Comparison of ENCODE assay signal across 12 mouse cellular contexts in the genomic region with DNA sequence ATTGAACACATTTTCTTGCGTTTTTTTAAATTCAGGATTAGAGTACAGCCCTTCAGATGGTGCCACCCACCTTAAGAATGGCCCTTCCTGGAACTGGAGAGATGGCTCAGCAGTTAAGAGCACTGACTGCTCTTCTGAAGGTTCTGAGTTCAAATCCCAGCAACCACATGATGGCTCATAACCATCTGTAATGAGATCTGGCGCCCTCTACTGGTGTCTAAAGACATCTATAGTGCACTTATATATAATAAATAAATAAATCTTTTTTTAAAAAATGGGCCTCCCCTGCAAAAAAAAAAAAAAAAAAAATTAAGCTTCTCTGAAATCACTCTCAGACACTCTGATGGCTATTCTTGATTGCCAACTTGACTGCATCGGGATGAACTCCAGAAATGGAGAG. TPM values are rescaled to one million over a fixed set of nuclear protein-coding genes. Genes with fewer than 3 reads are reported as not detected.
DNase-seq lines count a peak whose midpoint lies in the region; ATAC-seq and TF ChIP-seq lines count a peak whose summit lies in the region.
"Had no signal": no experiment of that assay in that cellular context is flagged by ENCODE, and none has a peak within 500 bp of the region (broad histone marks: within the 10 kb centered on the region; RNA-seq: fewer than 3 reads in every experiment).

No protein-coding gene starts in this region.

- no peaks in the 10 kb centered on the region for H3K4me1 ChIP-seq in intestine, postnatal 0 days (replicated peaks; ENCODE audit: control insufficient read depth, insufficient read depth, low read length)
- H3K4me1 ChIP-seq in intestine, embryonic 15.5 days (replicated peaks) = no peaks in the 10 kb centered on the region
- no peaks in the 10 kb centered on the region for H3K4me1 ChIP-seq in thymus, adult 2 months (replicated peaks; ENCODE audit: control insufficient read depth, insufficient read depth, low read length)
- H3K4me1 ChIP-seq in stomach, postnatal 0 days (replicated peaks; ENCODE audit: control insufficient read depth, insufficient read depth) = no peaks in the 10 kb centered on the region
- H3K4me1 ChIP-seq: hindbrain, embryonic 10.5 days; liver, embryonic 15.5 days had no signal

- no peak for TF ChIP-seq POLR2A in thymus, adult 2 months (IDR thresholded peaks at IDR 0.05; ENCODE audit: control insufficient read depth, extremely low read depth, insufficient read depth, low read length, poor library complexity)

- H3K4me3 ChIP-seq in intestine, postnatal 0 days (ENCODE audit: low read depth, low read length) = no peak overlapping the region
- no peak overlapping the region for H3K4me3 ChIP-seq in intestine, embryonic 15.5 days (replicated peaks)
- H3K4me3 ChIP-seq in thymus, adult 2 months (ENCODE audit: control insufficient read depth, insufficient read depth, low read length) = no peak overlapping the region
- H3K4me3 ChIP-seq in stomach, postnatal 0 days (ENCODE audit: low read depth, low read length) = no peak overlapping the region
- H3K4me3 ChIP-seq: hindbrain, embryonic 10.5 days; liver, embryonic 15.5 days had no signal

- TF ChIP-seq CTCF in intestine, postnatal 0 days (IDR thresholded peaks at IDR 0.05; ENCODE audit: low read depth) = peak; percentile 40
- TF ChIP-seq CTCF in thymus, adult 2 months (IDR thresholded peaks at IDR 0.05; ENCODE audit: borderline replicate concordance, control insufficient read depth, extremely low read depth, insufficient read depth, low read length, poor library complexity) = no peak
- peak; percentile 33 for TF ChIP-seq CTCF in stomach, postnatal 0 days (IDR thresholded peaks at IDR 0.05; ENCODE audit: low read depth)

- no peaks in the 10 kb centered on the region for H3K9me3 ChIP-seq in intestine, postnatal 0 days (ENCODE audit: control insufficient read depth)
- no peaks in the 10 kb centered on the region for H3K9me3 ChIP-seq in intestine, embryonic 15.5 days
- no peaks in the 10 kb centered on the region for H3K9me3 ChIP-seq in stomach, postnatal 0 days (ENCODE audit: control insufficient read depth, low read length)
- H3K9me3 ChIP-seq: hindbrain, embryonic 10.5 days; liver, embryonic 15.5 days had no signal

- H3K36me3 ChIP-seq in intestine, postnatal 0 days (ENCODE audit: control insufficient read depth, insufficient read depth) = no peaks in the 10 kb centered on the region
- no peaks in the 10 kb centered on the region for H3K36me3 ChIP-seq in intestine, embryonic 15.5 days
- H3K36me3 ChIP-seq in thymus, adult 2 months (ENCODE audit: control insufficient read depth, insufficient read depth, low read length) = no peaks in the 10 kb centered on the region
- H3K36me3 ChIP-seq in stomach, postnatal 0 days (ENCODE audit: control insufficient read depth, insufficient read depth, low read length) = no peaks in the 10 kb centered on the region
- H3K36me3 ChIP-seq: hindbrain, embryonic 10.5 days; liver, embryonic 15.5 days had no signal

- H3K9ac ChIP-seq in intestine, postnatal 0 days (ENCODE audit: low read depth, low read length) = no peak overlapping the region
- no peak overlapping the region for H3K9ac ChIP-seq in intestine, embryonic 15.5 days
- H3K9ac ChIP-seq in stomach, postnatal 0 days (ENCODE audit: low read length) = no peak overlapping the region
- H3K9ac ChIP-seq: liver, embryonic 15.5 days had no signal

- H3K27ac ChIP-seq in intestine, postnatal 0 days (ENCODE audit: low read depth, low read length) = no peak overlapping the region
- no peak overlapping the region for H3K27ac ChIP-seq in intestine, embryonic 15.5 days
- no peak overlapping the region for H3K27ac ChIP-seq in thymus, adult 2 months (ENCODE audit: control insufficient read depth, insufficient read depth, low read length)
- no peak overlapping the region for H3K27ac ChIP-seq in stomach, postnatal 0 days (replicated peaks)
- H3K27ac ChIP-seq: hindbrain, embryonic 10.5 days; liver, embryonic 15.5 days had no signal

- 61% methylated on average over 3 of the region's 3 CpGs for WGBS in intestine, postnatal 0 days
- WGBS in intestine, embryonic 15.5 days = 62% methylated on average over 3 of the region's 3 CpGs
- 60% methylated on average over 3 of the region's 3 CpGs for WGBS in thymus, adult 2 months
- 64% methylated on average over 3 of the region's 3 CpGs for WGBS in stomach, postnatal 0 days

- peak; percentile 44 for DNase-seq in thymus, postnatal 0 days (ENCODE audit: low spot score)
- no peak for DNase-seq in thymus, adult 2 months
- no peak for DNase-seq in stomach, postnatal 0 days (ENCODE audit: low spot score)
- no peak for DNase-seq in yolk sac, embryonic 10.5 days (ENCODE audit: low spot score)
- DNase-seq: gastrocnemius, postnatal 25 days; right cerebral cortex, postnatal 14 days had no signal

- TF ChIP-seq EP300 in stomach, postnatal 0 days (optimal IDR thresholded peaks at IDR 0.05) = no peak

- H3K4me2 ChIP-seq in intestine, postnatal 0 days (replicated peaks; ENCODE audit: low read depth) = no peak overlapping the region
- no peak overlapping the region for H3K4me2 ChIP-seq in intestine, embryonic 15.5 days (replicated peaks)
- H3K4me2 ChIP-seq in stomach, postnatal 0 days (replicated peaks; ENCODE audit: low read depth) = no peak overlapping the region
- H3K4me2 ChIP-seq: liver, embryonic 15.5 days had no signal

- H3K27me3 ChIP-seq in intestine, postnatal 0 days (replicated peaks; ENCODE audit: control insufficient read depth, insufficient read depth, low read length) = no peaks in the 10 kb centered on the region; the same call in 1 of the 2 replicates
- H3K27me3 ChIP-seq in intestine, embryonic 15.5 days (replicated peaks) = peaks cover 7% of the 10 kb centered on the region; the same call in 1 of the 2 replicates
- H3K27me3 ChIP-seq in thymus, adult 2 months (ENCODE audit: control insufficient read depth, insufficient read depth, low read length) = no peaks in the 10 kb centered on the region
- no peaks in the 10 kb centered on the region for H3K27me3 ChIP-seq in stomach, postnatal 0 days (ENCODE audit: control insufficient read depth, insufficient read depth, low read length)
- H3K27me3 ChIP-seq: liver, embryonic 15.5 days had no signal

- ATAC-seq in intestine, postnatal 0 days = no peak
- ATAC-seq in intestine, embryonic 15.5 days = no peak
- ATAC-seq in activated CD4-positive, CD25-positive, alpha-beta regulatory T cell, adult 4 months = peak; percentile 40
- ATAC-seq in stomach, postnatal 0 days (ENCODE audit: low FRiP score, low TSS enrichment) = no peak
- ATAC-seq in megakaryocyte progenitor cell, adult 5-6 weeks (replicated peaks; ENCODE audit: poor library complexity) = no peak

RNA-seq across cellular contexts. Expression of a gene that starts 7.8 kb away (rescaled TPM):
- polyA plus RNA-seq in intestine, postnatal 0 days (2015; fragmentation: Nextera tagmentation; extraction: Ambion mirVana) = not detected in 2 replicates
- not detected in 2 replicates for polyA plus RNA-seq in intestine, embryonic 15.5 days (2015; fragmentation: Nextera tagmentation; extraction: Ambion mirVana)
- 0.12 TPM in 1 of 2 replicates, not detected in the other for polyA plus RNA-seq in thymus, postnatal 0 days (2015; fragmentation: Nextera tagmentation; extraction: Ambion mirVana)
- 5.7 and 8.9 TPM in 2 replicates for polyA plus RNA-seq in thymus, adult 2 months (2012; rRNA removed)
- not detected for polyA plus RNA-seq in activated CD4-positive, CD25-positive, alpha-beta regulatory T cell, adult 4 months (2017; shearing (Covaris generic))
- polyA plus RNA-seq in stomach, postnatal 0 days (2015; fragmentation: Nextera tagmentation; extraction: Ambion mirVana) = 0.12 TPM in 1 of 2 replicates, not detected in the other
- total RNA-seq in megakaryocyte progenitor cell, adult 5-6 weeks (2015) = 0.22 TPM in 1 of 2 replicates, not detected in the other
- total RNA-seq in megakaryocyte progenitor cell, adult 5-6 weeks (2017) = not detected in 2 replicates
- polyA plus RNA-seq: hindbrain, embryonic 10.5 days had no signal

RNA-seq across cellular contexts. Expression of a gene that starts 24.6 kb away (rescaled TPM):
- 6.6 and 8.3 TPM in 2 replicates for polyA plus RNA-seq in intestine, postnatal 0 days (2015; fragmentation: Nextera tagmentation; extraction: Ambion mirVana)
- 18.9 and 19.3 TPM in 2 replicates for polyA plus RNA-seq in intestine, embryonic 15.5 days (2015; fragmentation: Nextera tagmentation; extraction: Ambion mirVana)
- polyA plus RNA-seq in thymus, postnatal 0 days (2015; fragmentation: Nextera tagmentation; extraction: Ambion mirVana) = 18.1 and 22.5 TPM in 2 replicates
- polyA plus RNA-seq in thymus, adult 2 months (2012; rRNA removed) = 48.3 and 64.2 TPM in 2 replicates
- polyA plus RNA-seq in activated CD4-positive, CD25-positive, alpha-beta regulatory T cell, adult 4 months (2017; shearing (Covaris generic)) = 1 to 10 TPM; 4.1 TPM
- 10.6 and 11.0 TPM in 2 replicates for polyA plus RNA-seq in stomach, postnatal 0 days (2015; fragmentation: Nextera tagmentation; extraction: Ambion mirVana)
- 3.3 and 3.5 TPM in 2 replicates for total RNA-seq in megakaryocyte progenitor cell, adult 5-6 weeks (2015)
- 6.2 and 7.5 TPM in 2 replicates for total RNA-seq in megakaryocyte progenitor cell, adult 5-6 weeks (2017)

RNA-seq across cellular contexts. Expression of a gene that starts 36.1 kb away (rescaled TPM):
- polyA plus RNA-seq in intestine, postnatal 0 days (2015; fragmentation: Nextera tagmentation; extraction: Ambion mirVana) = 0.33 TPM in 1 of 2 replicates, not detected in the other
- polyA plus RNA-seq in intestine, embryonic 15.5 days (2015; fragmentation: Nextera tagmentation; extraction: Ambion mirVana) = not detected in 2 replicates
- polyA plus RNA-seq in thymus, postnatal 0 days (2015; fragmentation: Nextera tagmentation; extraction: Ambion mirVana) = 0.45 and 0.83 TPM in 2 replicates
- polyA plus RNA-seq in thymus, adult 2 months (2012; rRNA removed) = 8.4 and 10.0 TPM in 2 replicates
- polyA plus RNA-seq in activated CD4-positive, CD25-positive, alpha-beta regulatory T cell, adult 4 months (2017; shearing (Covaris generic)) = not detected
- 0.45 and 0.50 TPM in 2 replicates for polyA plus RNA-seq in stomach, postnatal 0 days (2015; fragmentation: Nextera tagmentation; extraction: Ambion mirVana)
- not detected in 2 replicates for total RNA-seq in megakaryocyte progenitor cell, adult 5-6 weeks (2015)
- total RNA-seq in megakaryocyte progenitor cell, adult 5-6 weeks (2017) = 0.30 TPM in 1 of 2 replicates, not detected in the other
- polyA plus RNA-seq: hindbrain, embryonic 10.5 days had no signal
